Mouse (Mus musculus) heart, embryonic 13.5 days (tissue): ENCODE results near the gene Sipa1l1. TPM values are rescaled to one million over a fixed set of nuclear protein-coding genes. Genes with fewer than 3 reads are reported as not detected.

Source experiments
- ATAC-seq: fragments of 200-750 bp; cut with Nextera tagmentation; 2 replicates; pipeline ENCODE4 v1.8.0; 2017; ENCODE audit warnings: moderate TSS enrichment; ENCODE audit not compliant: insufficient number of reproducible peaks, low FRiP score, low TSS enrichment; ENCODE audit errors: extremely low read depth
- H3K27ac ChIP-seq: fragments of 300-500 bp; sonication (generic); replicated peaks from 2 replicates; pipeline ENCODE4 v1.5.1; 2015; ENCODE audit warnings: moderate library complexity, mild to moderate bottlenecking, inconsistent platforms
- H3K27me3 ChIP-seq: fragments of 300-500 bp; sonication (generic); replicated peaks from 2 replicates; pipeline ENCODE4 v1.6.1; 2015; ENCODE audit warnings: mild to moderate bottlenecking, inconsistent platforms
- H3K36me3 ChIP-seq: fragments of 300-500 bp; sonication (generic); 2 replicates; pipeline ENCODE4 v1.6.1; 2015; ENCODE audit warnings: mild to moderate bottlenecking, inconsistent platforms
- H3K4me1 ChIP-seq: fragments of 300-500 bp; sonication (generic); 2 replicates; pipeline ENCODE4 v1.6.1; 2015; ENCODE audit warnings: inconsistent platforms
- H3K4me2 ChIP-seq: fragments of 300-500 bp; sonication (generic); 2 replicates; pipeline ENCODE4 v1.6.1; 2015; ENCODE audit warnings: inconsistent platforms, mild to moderate bottlenecking, moderate library complexity
- H3K4me3 ChIP-seq: fragments of 300-500 bp; sonication (generic); 2 replicates; pipeline ENCODE4 v1.5.1; 2015; ENCODE audit warnings: moderate library complexity, mild to moderate bottlenecking, inconsistent platforms
- H3K9ac ChIP-seq: fragments of 300-500 bp; sonication (generic); 2 replicates; pipeline ENCODE4 v1.6.1; 2015; ENCODE audit warnings: inconsistent platforms, mild to moderate bottlenecking, moderate library complexity
- H3K9me3 ChIP-seq: fragments of 300-500 bp; sonication (generic); 2 replicates; pipeline ENCODE4 v1.6.1; 2016; ENCODE audit warnings: inconsistent platforms
- WGBS: fragments of 180-500 bp; shearing (Covaris S2); methylation state at CpG from one replicate; pipeline ENCODE4 v1.1.7; 2015; ENCODE audit warnings: mixed read lengths; 5-methylcytosine and 5-hydroxymethylcytosine counted together
- polyA plus RNA-seq: library from polyadenylated mRNA; unstranded; fragments of >200 nt; fragmentation: Nextera tagmentation; extraction: Ambion mirVana; gene quantifications from 2 replicates; pipeline ENCODE4 v1.2.1, GENCODE M21; 2015

Sipa1l1 gene
- polyA plus RNA-seq, 1 experiment from 2014 or later, result 19.9 TPM

- Histone ChIP-seq H3K4me1 (peaks cover 32% of the 10 kb centered on the region), H3K36me3 (no peaks in the 10 kb centered on the region), H3K27me3 (no peaks in the 10 kb centered on the region), H3K27ac (no peak overlapping the region), H3K9ac (no peak overlapping the region), H3K4me3 (no peak overlapping the region), H3K4me2 (no peak overlapping the region), H3K9me3 (no peaks in the 10 kb centered on the region)
- no peak for ATAC-seq
- WGBS, result 61% methylated on average over 7 of the region's 7 CpGs
These were observed 153.8 kb downstream of the Sipa1l1 start for GRCm38 (mm10) chr12:82322759-82323451.

GRCm38 (mm10) chr12:82324621-82325020 is 155.5 kb downstream of the Sipa1l1 start:
- no peaks in the 10 kb centered on the region for H3K27me3 ChIP-seq

GRCm38 (mm10) chr12:82325502-82325901 is 156.4 kb downstream of the Sipa1l1 start:
- H3K4me1 ChIP-seq, result peaks cover 38% of the 10 kb centered on the region
- no peak overlapping the region for H3K9ac ChIP-seq
- no peak overlapping the region for H3K4me2 ChIP-seq
- WGBS, result 81% methylated on average over 3 of the region's 3 CpGs
- H3K4me3 ChIP-seq, result no peak overlapping the region
- H3K36me3 ChIP-seq, result no peaks in the 10 kb centered on the region
- ATAC-seq, result no peak
- no peaks in the 10 kb centered on the region for H3K27me3 ChIP-seq
- H3K27ac ChIP-seq, result no peak overlapping the region
- H3K9me3 ChIP-seq, result no peaks in the 10 kb centered on the region

More at GRCm38 (mm10) chr12:82324621-82325020, 155.5 kb downstream of the Sipa1l1 start:
- no peak for ATAC-seq
- Histone ChIP-seq H3K4me1 (peaks cover 38% of the 10 kb centered on the region), H3K4me2 (no peak overlapping the region), H3K27ac (no peak overlapping the region), H3K9me3 (no peaks in the 10 kb centered on the region), H3K9ac (no peak overlapping the region), H3K4me3 (no peak overlapping the region), H3K36me3 (no peaks in the 10 kb centered on the region)
- WGBS, result 63% methylated on average over 5 of the region's 5 CpGs

GRCm38 (mm10) chr12:82326438-82326837 is 157.3 kb downstream of the Sipa1l1 start:
- ATAC-seq, result no peak
- no peaks in the 10 kb centered on the region for H3K36me3 ChIP-seq
- no peak overlapping the region for H3K9ac ChIP-seq
- no peaks in the 10 kb centered on the region for H3K27me3 ChIP-seq
- H3K4me3 ChIP-seq, result no peak overlapping the region
- no peak overlapping the region for H3K27ac ChIP-seq
- H3K4me2 ChIP-seq, result no peak overlapping the region
- H3K4me1 ChIP-seq, result peaks cover 46% of the 10 kb centered on the region
- WGBS, result 50% methylated on average over 8 of the region's 8 CpGs
- H3K9me3 ChIP-seq, result no peaks in the 10 kb centered on the region

GRCm38 (mm10) chr12:82328112-82328511 is 159.0 kb downstream of the Sipa1l1 start:
- peaks cover 58% of the 10 kb centered on the region for H3K4me1 ChIP-seq

GRCm38 (mm10) chr12:82332836-82333614 is 163.9 kb downstream of the Sipa1l1 start:
- H3K27ac ChIP-seq, result no peak overlapping the region
- WGBS, result 79% methylated on average over 12 of the region's 12 CpGs
- peaks cover 48% of the 10 kb centered on the region for H3K4me1 ChIP-seq

More at GRCm38 (mm10) chr12:82328112-82328511, 159.0 kb downstream of the Sipa1l1 start:
- Histone ChIP-seq H3K36me3 (no peaks in the 10 kb centered on the region), H3K27me3 (no peaks in the 10 kb centered on the region), H3K9me3 (no peaks in the 10 kb centered on the region), H3K4me3 (no peak overlapping the region), H3K4me2 (no peak overlapping the region), H3K9ac (no peak overlapping the region), H3K27ac (no peak overlapping the region)
- 84% methylated on average over 1 of the region's 1 CpGs for WGBS
- ATAC-seq, result no peak

GRCm38 (mm10) chr12:82333999-82334398 is 164.9 kb downstream of the Sipa1l1 start:
- WGBS, result 76% methylated on average over 5 of the region's 5 CpGs
- Histone ChIP-seq H3K4me1 (peaks cover 51% of the 10 kb centered on the region), H3K9ac (no peak overlapping the region), H3K4me2 (no peak overlapping the region), H3K9me3 (no peaks in the 10 kb centered on the region), H3K27me3 (no peaks in the 10 kb centered on the region), H3K36me3 (no peaks in the 10 kb centered on the region), H3K27ac (no peak overlapping the region), H3K4me3 (no peak overlapping the region)
- ATAC-seq, result no peak

More at GRCm38 (mm10) chr12:82332836-82333614, 163.9 kb downstream of the Sipa1l1 start:
- no peaks in the 10 kb centered on the region for H3K27me3 ChIP-seq
- no peaks in the 10 kb centered on the region for H3K36me3 ChIP-seq
- no peak overlapping the region for H3K4me3 ChIP-seq
- H3K9me3 ChIP-seq, result no peaks in the 10 kb centered on the region
- no peak overlapping the region for H3K4me2 ChIP-seq
- no peak for ATAC-seq
- H3K9ac ChIP-seq, result no peak overlapping the region

- Histone ChIP-seq H3K36me3 (no peaks in the 10 kb centered on the region), H3K27me3 (no peaks in the 10 kb centered on the region), H3K4me3 (no peak overlapping the region), H3K9me3 (no peaks in the 10 kb centered on the region), H3K9ac (no peak overlapping the region), H3K4me1 (peaks cover 51% of the 10 kb centered on the region), H3K27ac (peak overlapping the region; percentile 20; the same call in 1 of the 2 replicates), H3K4me2 (no peak overlapping the region)
- ATAC-seq, result no peak
- WGBS, result 60% methylated on average over 4 of the region's 4 CpGs
These were observed 165.4 kb downstream of the Sipa1l1 start for GRCm38 (mm10) chr12:82334550-82334949.

GRCm38 (mm10) chr12:82335095-82335494 is 166.0 kb downstream of the Sipa1l1 start:
- Histone ChIP-seq H3K4me2 (no peak overlapping the region), H3K4me3 (no peak overlapping the region), H3K9ac (no peak overlapping the region), H3K9me3 (no peaks in the 10 kb centered on the region), H3K36me3 (no peaks in the 10 kb centered on the region), H3K27ac (peak overlapping the region; percentile 20), H3K27me3 (no peaks in the 10 kb centered on the region), H3K4me1 (peaks cover 55% of the 10 kb centered on the region)
- WGBS, result 6% methylated on average over 1 of the region's 1 CpGs
- ATAC-seq, result no peak

- ATAC-seq, result no peak
- Histone ChIP-seq H3K4me2 (no peak overlapping the region; the same call in 1 of the 2 replicates), H3K36me3 (peaks cover 15% of the 10 kb centered on the region), H3K27ac (no peak overlapping the region), H3K4me3 (no peak overlapping the region), H3K9ac (no peak overlapping the region), H3K9me3 (no peaks in the 10 kb centered on the region), H3K27me3 (no peaks in the 10 kb centered on the region), H3K4me1 (peaks cover 39% of the 10 kb centered on the region)
- WGBS, result 79% methylated on average over 4 of the region's 4 CpGs
These were observed 169.4 kb downstream of the Sipa1l1 start for GRCm38 (mm10) chr12:82338550-82338949.

- ATAC-seq, result no peak
- Histone ChIP-seq H3K27ac (peak overlapping the region; percentile 48), H3K4me2 (peak overlapping the region; percentile 71), H3K36me3 (peaks cover 15% of the 10 kb centered on the region), H3K27me3 (no peaks in the 10 kb centered on the region), H3K9me3 (no peaks in the 10 kb centered on the region), H3K4me1 (peaks cover 40% of the 10 kb centered on the region), H3K4me3 (peak overlapping the region; percentile 41), H3K9ac (peak overlapping the region; percentile 64)
- 17% methylated on average over 18 of the region's 18 CpGs for WGBS
These were observed 170.2 kb downstream of the Sipa1l1 start for GRCm38 (mm10) chr12:82339221-82339861.
